Mouse (Mus musculus): ENCODE results near the gene Phlda3.

The Phlda3 gene

GRCm38 (mm10) chr1:135759685-135760084, 6.2 kb upstream of the Phlda3 start:
- DNase-seq (ENCODE audit: low spot score) = no peak

GRCm38 (mm10) chr1:135760216-135760615, 5.7 kb upstream of the Phlda3 start:
- no peak for DNase-seq (ENCODE audit: low spot score)

- DNase-seq (ENCODE audit: low spot score) = no peak
Measured at GRCm38 (mm10) chr1:135761728-135762127, 4.2 kb upstream of the Phlda3 start.

- no peak for DNase-seq (ENCODE audit: low spot score)
Measured at GRCm38 (mm10) chr1:135763503-135764205, 2.3 kb upstream of the Phlda3 start.

GRCm38 (mm10) chr1:135764206-135764528, 1.8 kb upstream of the Phlda3 start:
- DNase-seq (ENCODE audit: low spot score) = no peak

- DNase-seq (ENCODE audit: low spot score) = no peak
Measured at GRCm38 (mm10) chr1:135766592-135767306, 830 bp downstream of the Phlda3 start.

GRCm38 (mm10) chr1:135767324-135767890, 1.5 kb downstream of the Phlda3 start:
- no peak for DNase-seq (ENCODE audit: low spot score)

- DNase-seq (ENCODE audit: low spot score) = no peak
Measured at GRCm38 (mm10) chr1:135768400-135768799, 2.5 kb downstream of the Phlda3 start.

- DNase-seq (ENCODE audit: low spot score) = no peak
Measured at GRCm38 (mm10) chr1:135770237-135770636, 4.3 kb downstream of the Phlda3 start.

- DNase-seq (ENCODE audit: low spot score) = no peak
Measured at GRCm38 (mm10) chr1:135770896-135771572, 5.1 kb downstream of the Phlda3 start.

- no peak for DNase-seq (ENCODE audit: low spot score)
Measured at GRCm38 (mm10) chr1:135771573-135771970, 5.7 kb downstream of the Phlda3 start.

- DNase-seq (ENCODE audit: low spot score) = no peak
Measured at GRCm38 (mm10) chr1:135776596-135776995, 10.7 kb downstream of the Phlda3 start.

- DNase-seq (ENCODE audit: low spot score) = no peak
Measured at GRCm38 (mm10) chr1:135777046-135777445, 11.1 kb downstream of the Phlda3 start.

- no peak for DNase-seq (ENCODE audit: low spot score)
Measured at GRCm38 (mm10) chr1:135778780-135779535, 13.0 kb downstream of the Phlda3 start, which contains the start of gene Tnni1. Gene Tnni1, plus strand, starts transcription at chr1:135779434.

- no peak for DNase-seq (ENCODE audit: low spot score)
Measured at GRCm38 (mm10) chr1:135780649-135781048, 14.7 kb downstream of the Phlda3 start.

GRCm38 (mm10) chr1:135781220-135781619, 15.3 kb downstream of the Phlda3 start:
- DNase-seq (ENCODE audit: low spot score) = peak; percentile 53

GRCm38 (mm10) chr1:135782816-135783215, 16.9 kb downstream of the Phlda3 start:
- no peak for DNase-seq (ENCODE audit: low spot score)

- DNase-seq (ENCODE audit: low spot score) = peak; percentile 54
Measured at GRCm38 (mm10) chr1:135787799-135788198, 21.9 kb downstream of the Phlda3 start.

GRCm38 (mm10) chr1:135788708-135789107, 22.8 kb downstream of the Phlda3 start:
- no peak for DNase-seq (ENCODE audit: low spot score)

GRCm38 (mm10) chr1:135789815-135790214, 23.9 kb downstream of the Phlda3 start:
- DNase-seq (ENCODE audit: low spot score) = peak; percentile 46

GRCm38 (mm10) chr1:135792143-135792939, 26.4 kb downstream of the Phlda3 start:
- no peak for DNase-seq (ENCODE audit: low spot score)

Data from ovary, postnatal 10 days (tissue).